Mouse (Mus musculus) lung, postnatal 36 days (tissue): ENCODE data around the gene Afm.
A peak's percentile ranks its signal among the peaks of the same experiment; 100 is the strongest.

ENCODE experiments used
- DNase-seq: peaks from one replicate; pipeline ENCODE4 v3.0.0; 2022; ENCODE audit warnings: mixed read lengths

Afm gene

GRCm38 (mm10) chr5:90518356-90519100 is at the start of gene Afm:
TSS of gene Afm (plus strand) at chr5:90518932.
- no peak for DNase-seq

- DNase-seq: no peak
Measured at GRCm38 (mm10) chr5:90470836-90471235, 47.9 kb upstream of the Afm start.

- no peak for DNase-seq
Measured at GRCm38 (mm10) chr5:90473902-90474301, 44.8 kb upstream of the Afm start.

- no peak for DNase-seq
Measured at GRCm38 (mm10) chr5:90474369-90474768, 44.4 kb upstream of the Afm start.

- no peak for DNase-seq
Measured at GRCm38 (mm10) chr5:90476741-90477140, 42.0 kb upstream of the Afm start.

- no peak for DNase-seq
Measured at GRCm38 (mm10) chr5:90477308-90478140, 41.2 kb upstream of the Afm start.

- no peak for DNase-seq
Measured at GRCm38 (mm10) chr5:90478886-90479285, 39.8 kb upstream of the Afm start.

GRCm38 (mm10) chr5:90485597-90485996 is 33.1 kb upstream of the Afm start:
- DNase-seq: no peak

- no peak for DNase-seq
Measured at GRCm38 (mm10) chr5:90488323-90488722, 30.4 kb upstream of the Afm start.

GRCm38 (mm10) chr5:90490518-90490917 is 28.2 kb upstream of the Afm start, which contains the start of gene Afp:
TSS of gene Afp (plus strand) at chr5:90490737.
- no peak for DNase-seq

GRCm38 (mm10) chr5:90492440-90492839 is 26.3 kb upstream of the Afm start:
- DNase-seq: peak; percentile 12

- no peak for DNase-seq
Measured at GRCm38 (mm10) chr5:90494308-90494707, 24.4 kb upstream of the Afm start.

- DNase-seq: no peak
Measured at GRCm38 (mm10) chr5:90499509-90499908, 19.2 kb upstream of the Afm start.

- peak; percentile 84 for DNase-seq
Measured at GRCm38 (mm10) chr5:90500714-90501113, 18.0 kb upstream of the Afm start.

GRCm38 (mm10) chr5:90501752-90502151 is 17.0 kb upstream of the Afm start:
- DNase-seq: no peak

GRCm38 (mm10) chr5:90504742-90505141 is 14.0 kb upstream of the Afm start:
- DNase-seq: no peak

- no peak for DNase-seq
Measured at GRCm38 (mm10) chr5:90506507-90506906, 12.2 kb upstream of the Afm start.

GRCm38 (mm10) chr5:90507411-90507949 is 11.3 kb upstream of the Afm start:
- no peak for DNase-seq

- no peak for DNase-seq
Measured at GRCm38 (mm10) chr5:90509828-90510592, 8.7 kb upstream of the Afm start.

- DNase-seq: no peak
Measured at GRCm38 (mm10) chr5:90512288-90512955, 6.3 kb upstream of the Afm start.

- no peak for DNase-seq
Measured at GRCm38 (mm10) chr5:90515561-90515960, 3.2 kb upstream of the Afm start.

- no peak for DNase-seq
Measured at GRCm38 (mm10) chr5:90551191-90551590, 32.5 kb downstream of the Afm start.
